Mouse (Mus musculus) midbrain, embryonic 14.5 days (tissue): ENCODE results near the gene Zbed3. TPM values are rescaled to one million over a fixed set of nuclear protein-coding genes. Genes with fewer than 3 reads are reported as not detected.

Experiments used
- ATAC-seq: fragments of 200-750 bp; cut with Nextera tagmentation; 2 replicates; pipeline ENCODE4 v1.8.0; 2017; ENCODE audit warnings: moderate number of reproducible peaks, moderate library complexity; ENCODE audit not compliant: low FRiP score, low TSS enrichment
- DNase-seq: peaks from one replicate; pipeline ENCODE4 v3.0.0-alpha.2; 2015
- H3K27ac ChIP-seq: fragments of 300-500 bp; sonication (generic); replicated peaks from 2 replicates; pipeline ENCODE4 v1.5.1; 2014; ENCODE audit warnings: mild to moderate bottlenecking, low read depth, low read length, moderate library complexity
- H3K27me3 ChIP-seq: fragments of 300-500 bp; sonication (generic); 2 replicates; pipeline ENCODE4 v1.6.1; 2014; ENCODE audit warnings: low read length, control low read depth, mixed read lengths; ENCODE audit not compliant: control insufficient read depth, insufficient read depth
- H3K36me3 ChIP-seq: fragments of 300-500 bp; sonication (generic); 2 replicates; pipeline ENCODE4 v1.6.1; 2014; ENCODE audit warnings: low read length, control low read depth; ENCODE audit not compliant: control insufficient read depth, insufficient read depth
- H3K4me1 ChIP-seq: fragments of 300-500 bp; sonication (generic); 2 replicates; pipeline ENCODE4 v1.6.1; 2014; ENCODE audit warnings: mild to moderate bottlenecking, antibody characterized with exemption, low read length, control low read depth; ENCODE audit not compliant: control insufficient read depth, insufficient read depth
- H3K4me2 ChIP-seq: fragments of 300-500 bp; sonication (generic); 2 replicates; pipeline ENCODE4 v1.6.1; 2014; ENCODE audit warnings: mild to moderate bottlenecking, low read length, moderate library complexity
- H3K4me3 ChIP-seq: fragments of 300-500 bp; sonication (generic); replicated peaks from 2 replicates; pipeline ENCODE4 v1.5.1; 2014; ENCODE audit warnings: low read depth, low read length
- H3K9ac ChIP-seq: fragments of 300-500 bp; sonication (generic); replicated peaks from 2 replicates; pipeline ENCODE4 v1.6.1; 2014; ENCODE audit warnings: mild to moderate bottlenecking, low read length, moderate library complexity
- H3K9me3 ChIP-seq: fragments of 300-500 bp; sonication (generic); 2 replicates; pipeline ENCODE4 v1.6.1; 2016; ENCODE audit warnings: low read length, control low read depth, mixed read lengths; ENCODE audit not compliant: control insufficient read depth
- WGBS: fragments of 180-500 bp; shearing (Covaris S2); extraction: QIAGEN DNeasy Blood & Tissue Kit; methylation state at CpG from one replicate; pipeline ENCODE4 v1.1.7; 2014; 5-methylcytosine and 5-hydroxymethylcytosine counted together
- polyA plus RNA-seq: library from polyadenylated mRNA; unstranded; fragments of >200 nt; fragmentation: Nextera tagmentation; extraction: Ambion mirVana; gene quantifications from 2 replicates; pipeline ENCODE4 v1.2.1, GENCODE M21; 2014

Zbed3 gene
- polyA plus RNA-seq, 1 experiment from 2014 or later, result 37.9 TPM

DNA sequence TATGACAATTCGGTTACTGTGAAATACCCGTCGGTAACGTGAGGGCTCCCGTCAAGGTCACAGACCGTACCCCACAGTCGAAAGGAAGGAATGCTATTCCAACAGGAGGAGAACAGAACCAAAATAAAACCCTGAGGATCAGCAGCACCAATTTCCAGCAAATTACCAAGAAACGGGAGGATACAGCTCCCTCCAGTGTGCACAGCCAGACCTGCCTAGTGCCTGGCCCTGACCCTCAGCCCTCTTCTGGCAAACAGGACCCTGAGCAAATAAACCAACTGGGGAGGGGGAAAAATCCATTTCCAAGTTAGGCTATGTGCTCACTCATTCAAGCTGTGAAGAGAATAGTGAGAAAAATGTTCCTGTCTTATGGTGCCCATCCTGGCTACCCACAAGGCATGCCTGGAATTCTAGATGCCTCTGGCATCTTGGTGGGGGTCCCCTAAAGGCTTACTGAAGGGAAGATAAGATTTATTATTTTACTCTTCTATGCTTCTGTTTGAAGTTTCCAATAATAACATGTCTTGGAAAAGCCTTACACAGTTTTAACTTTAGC lies 16.2 kb upstream of the Zbed3 start:
- DNase-seq (no peak), ATAC-seq (no peak)
- no peaks in the 10 kb centered on the region for H3K9me3 ChIP-seq
- no peaks in the 10 kb centered on the region for H3K4me1 ChIP-seq
- no peaks in the 10 kb centered on the region for H3K27me3 ChIP-seq
- no peak overlapping the region for H3K27ac ChIP-seq
- no peak overlapping the region for H3K9ac ChIP-seq
- H3K36me3 ChIP-seq, result no peaks in the 10 kb centered on the region
- H3K4me3 ChIP-seq, result no peak overlapping the region
- H3K4me2 ChIP-seq, result no peak overlapping the region
- 85% methylated on average over 8 of the region's 8 CpGs for WGBS

DNA sequence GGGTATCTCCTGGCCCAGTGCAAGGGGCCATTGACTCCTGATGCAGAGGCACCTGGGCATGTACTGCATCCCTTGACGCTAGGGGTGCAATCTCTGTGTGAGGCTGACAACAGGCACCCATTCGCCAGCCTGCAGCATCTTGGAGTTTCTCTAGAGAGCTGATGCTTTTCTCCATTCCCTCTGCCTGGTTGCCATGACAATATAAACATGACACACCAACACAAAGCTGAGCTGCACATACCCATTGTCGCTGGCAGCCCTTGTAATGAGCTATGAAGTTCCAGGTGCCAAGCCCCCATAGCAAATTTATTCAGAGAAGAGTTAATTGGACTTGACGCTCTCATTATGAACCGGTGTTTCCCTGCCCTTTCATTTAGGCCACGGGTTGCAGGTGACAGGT lies 11.4 kb upstream of the Zbed3 start:
- Histone ChIP-seq H3K4me3 (no peak overlapping the region), H3K9me3 (no peaks in the 10 kb centered on the region), H3K4me1 (no peaks in the 10 kb centered on the region), H3K27me3 (no peaks in the 10 kb centered on the region), H3K9ac (no peak overlapping the region), H3K27ac (no peak overlapping the region), H3K36me3 (no peaks in the 10 kb centered on the region), H3K4me2 (no peak overlapping the region)
- DNase-seq (no peak), ATAC-seq (no peak)
- WGBS, result 51% methylated on average over 6 of the region's 6 CpGs

DNA sequence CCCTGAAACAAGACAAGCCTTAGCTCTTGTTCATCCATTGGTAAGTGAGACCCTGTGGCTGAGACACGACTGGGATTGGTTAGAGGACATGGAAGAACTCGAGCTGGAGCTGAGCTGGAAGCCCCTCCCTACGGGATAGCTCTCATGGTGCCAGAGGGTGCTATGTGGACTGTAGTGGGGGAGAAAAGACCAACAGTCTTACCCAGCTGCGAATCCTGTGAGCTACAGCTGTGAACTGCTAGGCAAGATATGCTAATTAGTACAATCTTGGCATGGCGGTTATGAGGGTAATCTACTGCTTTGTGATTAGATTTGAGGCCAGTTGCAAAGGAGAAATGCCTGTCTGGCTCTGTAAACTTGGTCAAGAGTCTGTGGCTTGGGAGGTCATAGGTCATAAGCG lies 4.3 kb upstream of the Zbed3 start:
- no peaks in the 10 kb centered on the region for H3K36me3 ChIP-seq
- ATAC-seq (no peak), DNase-seq (no peak)
- no peaks in the 10 kb centered on the region for H3K4me1 ChIP-seq
- H3K27ac ChIP-seq, result no peak overlapping the region
- no peak overlapping the region for H3K9ac ChIP-seq
- H3K4me2 ChIP-seq, result no peak overlapping the region
- no peaks in the 10 kb centered on the region for H3K9me3 ChIP-seq
- no peak overlapping the region for H3K4me3 ChIP-seq
- H3K27me3 ChIP-seq, result no peaks in the 10 kb centered on the region
- 78% methylated on average over 6 of the region's 6 CpGs for WGBS

DNA sequence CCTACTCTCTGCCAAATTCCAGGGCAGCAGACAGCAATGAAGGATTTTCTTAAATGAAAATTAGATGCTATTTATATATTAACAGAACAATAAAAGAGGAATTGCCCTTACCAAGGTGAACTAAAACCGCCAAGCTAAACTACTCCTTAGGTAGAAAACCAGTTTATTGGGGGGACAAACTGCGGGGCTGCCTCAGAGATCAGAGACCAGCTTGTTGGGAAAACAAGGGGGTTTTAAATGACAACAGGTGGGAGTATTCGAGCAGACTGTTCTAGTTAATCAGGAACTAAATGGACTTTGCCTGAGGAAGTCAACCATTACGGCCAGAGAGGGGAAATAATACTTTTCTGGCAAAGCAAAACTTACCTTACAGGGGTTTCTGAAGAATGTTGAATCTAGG lies 3.0 kb upstream of the Zbed3 start:
- no peak overlapping the region for H3K4me2 ChIP-seq
- DNase-seq (no peak), ATAC-seq (no peak)
- H3K9ac ChIP-seq, result no peak overlapping the region
- H3K4me3 ChIP-seq, result no peak overlapping the region
- no peak overlapping the region for H3K27ac ChIP-seq
- no peaks in the 10 kb centered on the region for H3K27me3 ChIP-seq
- no peaks in the 10 kb centered on the region for H3K4me1 ChIP-seq
- no peaks in the 10 kb centered on the region for H3K9me3 ChIP-seq
- 66% methylated on average over 4 of the region's 4 CpGs for WGBS
- H3K36me3 ChIP-seq, result no peaks in the 10 kb centered on the region

DNA sequence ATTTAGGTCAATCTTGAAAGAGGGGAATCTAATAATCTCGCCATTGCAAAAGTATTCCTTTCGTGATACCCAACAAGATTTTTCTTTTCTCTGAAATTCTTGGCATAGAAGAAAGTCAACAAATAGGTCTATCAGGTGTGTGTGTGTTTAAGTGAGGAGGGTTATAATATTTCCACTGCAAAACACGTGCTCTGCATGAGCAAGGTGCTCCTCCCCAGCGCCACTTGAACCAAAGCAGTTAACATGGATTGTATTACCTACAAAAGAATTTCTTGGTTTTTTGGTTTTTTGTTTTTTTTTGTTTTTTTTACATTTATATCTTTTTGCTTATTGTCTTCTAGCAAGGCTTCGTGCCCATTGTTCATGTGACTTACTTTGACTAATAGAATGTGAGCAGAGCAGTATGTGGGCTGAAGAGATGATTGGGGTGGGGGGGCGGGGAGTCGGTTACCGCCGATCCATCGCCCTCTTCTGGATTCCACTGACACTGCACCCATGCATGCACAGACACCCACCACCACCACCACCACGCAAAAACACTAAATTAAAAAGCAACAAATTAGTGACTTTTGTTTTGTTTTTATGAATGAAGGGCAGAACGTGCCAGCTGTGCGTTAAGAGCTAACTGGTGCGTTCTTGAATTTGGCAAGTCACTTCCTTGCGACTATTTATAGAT lies 676 bp downstream of the Zbed3 start:
- H3K9me3 ChIP-seq, result no peaks in the 10 kb centered on the region
- peak; percentile 85 for DNase-seq
- peaks cover 25% of the 10 kb centered on the region for H3K4me1 ChIP-seq
- ATAC-seq, result peak; percentile 79
- peak overlapping the region; percentile 95 for H3K27ac ChIP-seq
- no peaks in the 10 kb centered on the region for H3K36me3 ChIP-seq
- 24% methylated on average over 15 of the region's 15 CpGs for WGBS
- H3K27me3 ChIP-seq, result no peaks in the 10 kb centered on the region
- peak overlapping the region; percentile 87 for H3K4me3 ChIP-seq
- H3K4me2 ChIP-seq, result peak overlapping the region; percentile 88
- H3K9ac ChIP-seq, result peak overlapping the region; percentile 99

DNA sequence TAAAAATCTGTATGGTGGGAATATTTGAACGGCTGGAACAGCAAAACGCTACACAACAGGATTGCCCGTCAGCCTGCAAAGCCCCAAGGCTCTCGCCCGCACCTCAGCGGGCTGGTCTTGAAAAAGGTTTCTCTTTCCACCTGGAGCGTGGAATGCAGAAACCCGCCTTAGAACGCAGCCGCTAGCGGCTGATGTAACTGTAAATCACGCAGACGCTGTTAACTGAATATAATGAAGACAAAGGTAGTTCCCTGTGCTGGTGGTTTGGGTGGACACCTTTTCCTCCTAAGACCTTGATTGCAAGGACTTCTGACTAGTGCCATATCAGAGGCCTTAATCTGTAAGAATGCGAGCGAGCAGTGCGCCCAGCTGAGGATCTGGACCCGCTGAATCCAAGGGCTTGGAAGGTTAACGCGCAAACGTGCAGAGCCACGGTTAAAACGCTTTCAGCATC lies 1.2 kb downstream of the Zbed3 start:
- Histone ChIP-seq H3K9me3 (no peaks in the 10 kb centered on the region), H3K9ac (peak overlapping the region; percentile 99), H3K27ac (peak overlapping the region; percentile 95), H3K4me2 (peak overlapping the region; percentile 88), H3K4me1 (peaks cover 26% of the 10 kb centered on the region), H3K4me3 (peak overlapping the region; percentile 87), H3K27me3 (no peaks in the 10 kb centered on the region), H3K36me3 (no peaks in the 10 kb centered on the region)
- DNase-seq, result peak; percentile 76
- ATAC-seq, result peak; percentile 38; the same call in 1 of the 2 replicates
- WGBS, result under 1% methylated on average over 22 of the region's 22 CpGs

DNA sequence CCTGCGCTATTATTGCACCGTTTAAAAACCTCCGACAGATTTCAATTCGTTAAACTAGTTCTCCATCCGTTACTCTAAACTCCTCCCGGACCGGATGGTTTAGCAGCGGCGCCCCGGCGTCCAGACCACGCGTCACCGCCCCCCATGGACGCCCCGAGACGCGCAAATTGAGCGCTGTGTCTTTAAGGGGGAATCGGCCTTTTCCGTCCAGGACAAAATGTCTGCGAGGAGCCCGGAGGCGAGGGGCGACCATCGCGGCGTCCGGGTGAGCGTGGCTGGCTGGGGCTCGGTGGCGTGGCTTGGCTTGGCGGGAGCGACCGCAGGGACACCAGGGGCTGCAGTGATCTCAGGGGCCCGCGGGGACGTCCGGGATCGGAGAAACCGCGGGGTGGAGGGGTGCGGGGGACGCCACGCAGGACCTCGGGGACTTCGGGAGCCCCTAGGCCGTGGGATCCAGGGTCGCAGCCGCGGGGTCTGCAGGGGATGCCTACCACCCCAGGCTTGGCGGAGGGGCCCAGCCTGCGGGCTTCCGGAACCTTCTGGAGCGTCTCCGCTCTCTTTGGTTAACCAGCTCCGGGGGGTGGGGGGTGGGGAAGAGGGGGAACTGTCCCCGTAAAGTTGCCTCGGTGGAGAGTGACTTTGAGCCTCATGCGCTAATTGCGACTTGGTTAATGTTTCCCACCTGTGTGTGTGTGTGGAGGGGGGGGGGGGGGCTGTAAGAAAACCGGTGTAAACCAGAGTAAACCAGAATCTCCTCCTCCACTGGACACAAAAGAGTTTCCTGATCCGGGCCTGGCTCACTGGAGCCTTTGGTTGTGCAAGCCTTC lies 1.9 kb downstream of the Zbed3 start:
- no peaks in the 10 kb centered on the region for H3K9me3 ChIP-seq
- peak overlapping the region; percentile 95 for H3K27ac ChIP-seq
- no peaks in the 10 kb centered on the region for H3K36me3 ChIP-seq
- ATAC-seq, result peak; percentile 68
- DNase-seq, result peak; percentile 88
- peak overlapping the region; percentile 88 for H3K4me2 ChIP-seq
- H3K4me3 ChIP-seq, result peak overlapping the region; percentile 87
- peaks cover 26% of the 10 kb centered on the region for H3K4me1 ChIP-seq
- no peaks in the 10 kb centered on the region for H3K27me3 ChIP-seq
- peak overlapping the region; percentile 99 for H3K9ac ChIP-seq
- under 1% methylated on average over 63 of the region's 63 CpGs for WGBS

DNA sequence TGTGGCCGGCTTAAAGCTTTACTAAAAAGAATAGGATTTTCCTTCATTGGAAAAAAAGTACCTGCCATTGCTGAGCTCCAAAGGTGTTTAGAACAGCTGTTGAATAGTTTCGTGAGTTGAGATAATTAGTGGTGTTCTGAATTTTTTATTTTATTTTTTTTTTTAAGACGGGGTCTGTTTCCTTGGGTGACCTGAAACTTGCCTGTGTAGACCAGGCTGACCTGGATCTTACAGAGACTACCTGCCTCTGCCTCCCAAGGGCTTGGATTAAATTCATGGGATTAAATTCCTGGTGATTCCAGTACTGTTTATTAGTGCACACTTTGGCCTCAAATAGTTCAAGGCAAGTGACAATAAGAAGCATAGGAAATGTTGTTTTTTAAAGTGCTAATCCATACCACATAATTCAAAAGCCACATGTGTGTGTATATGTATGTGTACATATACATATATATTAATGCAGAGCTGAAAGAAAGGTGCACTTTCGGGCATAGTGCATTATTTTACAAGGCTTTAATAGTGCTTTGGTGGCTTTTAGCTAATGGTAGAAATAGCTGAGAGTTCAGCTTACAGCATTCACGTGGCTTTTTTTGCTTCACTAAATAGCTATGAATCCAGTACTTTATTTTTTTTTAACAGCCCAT lies 2.6 kb downstream of the Zbed3 start:
- ATAC-seq, result no peak
- no peaks in the 10 kb centered on the region for H3K36me3 ChIP-seq
- peak overlapping the region; percentile 88 for H3K4me2 ChIP-seq
- no peaks in the 10 kb centered on the region for H3K27me3 ChIP-seq
- peaks cover 26% of the 10 kb centered on the region for H3K4me1 ChIP-seq
- H3K4me3 ChIP-seq, result peak overlapping the region; percentile 87
- H3K27ac ChIP-seq, result peak overlapping the region; percentile 95
- WGBS, result 11% methylated on average over 5 of the region's 5 CpGs
- H3K9me3 ChIP-seq, result no peaks in the 10 kb centered on the region
- H3K9ac ChIP-seq, result peak overlapping the region; percentile 99
- peak; percentile 37 for DNase-seq
